Mouse (Mus musculus): ENCODE measurements around the gene Ndufv1.
"Not testable (repeated sequence)": the region's sequence is repeated elsewhere in the genome, so short reads cannot be mapped to it uniquely, and the experiment has no call there.

Ndufv1 gene

DNA sequence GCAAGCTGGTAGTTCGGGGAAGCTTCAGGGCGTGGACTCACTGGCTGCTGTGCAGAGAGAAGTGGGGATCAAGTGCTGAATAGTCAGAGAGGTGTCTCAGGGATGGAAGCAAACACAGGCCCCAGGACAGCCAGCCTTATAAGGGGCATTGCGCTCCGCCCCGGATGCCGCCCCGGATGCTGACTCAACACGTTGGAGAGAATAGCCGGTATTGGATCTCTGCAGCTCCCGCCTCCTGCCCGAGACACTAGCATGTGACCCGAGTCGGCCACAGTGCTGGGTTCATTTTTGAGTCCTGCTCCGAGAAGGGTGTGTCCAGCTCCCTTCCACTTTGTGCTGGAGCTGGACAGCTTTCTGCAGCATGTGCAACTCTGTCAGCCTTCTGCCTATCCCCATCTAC, 29.5 kb upstream of the Ndufv1 start:
- peak; percentile 51 for DNase-seq (ENCODE audit: low spot score)

DNA sequence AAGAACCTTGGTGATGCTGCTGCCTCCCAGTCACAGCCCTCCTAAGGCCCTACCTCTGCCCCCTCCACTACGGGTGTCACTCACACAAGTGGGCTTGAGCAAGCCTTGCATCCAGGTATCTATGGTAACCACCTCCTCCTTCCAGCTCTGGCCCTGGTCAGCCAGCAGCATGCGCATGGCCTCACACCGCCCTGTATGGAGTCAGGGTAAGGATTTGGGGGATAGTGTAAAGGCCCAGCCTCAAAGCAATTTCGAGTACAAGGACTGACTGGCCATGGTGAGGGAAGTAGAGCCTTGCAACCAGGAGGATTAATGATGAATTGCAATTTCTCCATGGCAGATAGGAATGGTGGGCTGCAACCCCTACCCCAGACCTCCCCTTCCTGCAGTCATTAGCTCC, 28.9 kb upstream of the Ndufv1 start:
- DNase-seq (ENCODE audit: low spot score): not testable (repeated sequence)

DNA sequence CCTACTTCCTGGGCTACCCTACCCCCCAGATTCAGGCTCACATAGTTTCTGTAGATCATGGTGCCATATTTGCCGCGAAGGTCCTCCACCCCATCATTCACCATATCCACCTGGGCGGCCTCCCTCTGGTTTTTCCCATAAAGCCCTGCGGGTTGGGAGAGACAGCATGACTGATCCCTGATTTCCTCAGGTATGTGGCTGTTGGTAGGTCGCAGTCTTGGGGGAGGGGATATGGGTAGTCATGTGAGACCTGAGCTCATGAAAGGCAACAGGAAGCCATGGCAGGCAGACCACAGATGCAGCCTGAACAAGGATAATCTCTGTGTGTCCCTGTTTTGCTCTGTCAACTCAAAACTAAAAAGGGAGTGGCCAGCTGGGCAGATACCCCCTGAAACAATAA, 28.3 kb upstream of the Ndufv1 start:
- DNase-seq (ENCODE audit: low spot score): not testable (repeated sequence)

DNA sequence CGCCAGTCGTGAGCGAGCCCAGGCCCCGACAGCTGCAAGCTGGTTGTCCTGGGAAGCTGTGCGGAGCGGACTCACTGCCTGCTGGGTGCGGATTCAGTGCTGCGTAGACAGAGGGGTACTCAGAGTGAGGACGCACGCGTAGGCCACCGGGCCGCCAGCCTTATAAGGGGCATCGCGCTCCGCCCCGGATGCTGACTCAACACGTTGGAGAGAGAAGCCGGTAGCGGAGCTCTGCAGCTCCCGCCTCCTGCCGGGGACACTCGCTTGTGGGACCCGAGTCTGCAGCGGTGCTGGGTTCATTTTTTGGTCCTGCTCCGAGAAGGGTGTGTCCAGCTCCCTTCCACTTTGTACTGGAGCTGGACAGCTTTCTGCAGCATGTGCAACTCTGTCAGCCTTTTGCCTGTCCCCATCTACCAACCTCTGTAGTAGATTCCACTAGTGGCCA, 25.2 kb upstream of the Ndufv1 start, which contains the start of gene Gstp1:
Gene Gstp1, minus strand, starts transcription at position 198 of the 445 bp plus-strand sequence.
- peak; percentile 92 for DNase-seq (ENCODE audit: low spot score)

DNA sequence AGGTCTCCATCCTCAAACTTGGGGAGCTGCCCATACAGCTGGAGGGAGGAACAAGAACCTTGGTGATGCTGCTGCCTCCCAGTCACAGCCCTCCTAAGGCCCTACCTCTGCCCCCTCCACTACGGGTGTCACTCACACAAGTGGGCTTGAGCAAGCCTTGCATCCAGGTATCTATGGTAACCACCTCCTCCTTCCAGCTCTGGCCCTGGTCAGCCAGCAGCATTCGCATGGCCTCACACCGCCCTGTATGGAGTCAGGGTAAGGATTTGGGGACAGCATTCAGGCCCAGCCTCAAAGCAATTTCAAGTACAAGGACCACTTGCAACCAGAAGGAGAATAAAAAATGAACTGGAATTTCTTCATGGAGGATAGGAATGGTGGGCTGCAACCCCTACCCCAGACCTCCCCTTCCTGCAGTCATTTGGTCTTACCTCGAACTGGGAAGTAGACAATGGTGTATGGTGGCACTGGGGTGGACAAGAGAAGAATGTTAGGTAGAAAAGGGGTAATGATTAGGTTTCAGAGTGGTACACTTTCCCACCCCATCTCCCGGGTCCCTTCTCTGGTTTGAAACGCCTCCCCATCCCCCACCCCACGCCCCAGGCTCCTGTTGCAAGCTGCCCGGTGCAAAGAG, 24.7 kb upstream of the Ndufv1 start:
- not testable (repeated sequence) for DNase-seq (ENCODE audit: low spot score)

DNA sequence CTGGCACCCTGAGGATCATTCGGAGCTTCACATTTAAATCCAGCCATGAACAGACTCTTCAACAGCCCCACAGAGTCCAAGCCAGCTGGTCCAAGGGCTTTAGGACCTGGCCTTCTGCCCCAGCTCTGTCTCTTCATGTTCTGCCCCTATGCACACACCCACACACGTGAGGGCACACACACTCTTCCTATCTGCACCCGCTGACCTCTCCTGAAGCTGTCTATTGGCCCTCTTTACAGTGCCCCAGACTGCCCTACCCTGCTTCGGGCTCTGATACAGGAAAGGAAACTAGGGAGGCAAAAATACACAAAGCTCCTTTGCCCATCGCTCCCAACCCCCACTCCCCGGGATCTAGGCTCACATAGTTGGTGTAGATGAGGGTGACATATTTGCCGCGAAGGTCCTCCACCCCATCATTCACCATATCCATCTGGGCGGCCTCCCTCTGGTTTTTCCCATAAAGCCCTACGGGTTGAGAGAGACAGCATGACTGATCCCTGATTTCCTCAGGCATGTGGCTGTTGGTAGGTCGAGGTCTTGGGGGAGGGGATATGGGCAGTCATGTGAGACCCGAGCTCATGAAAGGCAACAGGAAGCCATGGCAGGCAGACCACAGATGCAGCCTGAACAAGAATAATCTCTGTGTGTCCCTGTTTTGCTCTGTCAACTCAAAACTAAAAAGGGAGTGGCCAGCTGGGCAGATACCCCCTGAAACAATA, 23.9 kb upstream of the Ndufv1 start:
- DNase-seq (ENCODE audit: low spot score): no peak

DNA sequence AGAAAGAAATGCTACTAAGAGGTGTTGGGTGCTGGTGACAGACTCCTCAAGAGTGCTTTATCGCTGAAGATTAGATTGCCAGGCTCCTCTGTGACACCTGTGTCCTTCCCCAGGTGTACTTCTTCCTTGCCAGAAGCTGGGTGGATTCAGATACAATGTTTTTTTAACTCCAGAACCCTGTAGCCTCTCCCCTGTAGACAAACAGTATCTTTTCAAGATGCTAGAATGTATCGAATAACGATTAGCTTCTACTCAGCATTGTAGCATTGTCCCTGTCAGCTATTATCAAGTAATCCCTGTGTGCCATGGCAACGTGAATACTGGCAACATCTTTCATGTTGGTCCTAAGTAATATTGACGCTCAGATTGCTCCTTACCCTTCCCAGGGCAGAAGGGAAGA, 21.1 kb upstream of the Ndufv1 start:
- no peak for DNase-seq (ENCODE audit: low spot score)

DNA sequence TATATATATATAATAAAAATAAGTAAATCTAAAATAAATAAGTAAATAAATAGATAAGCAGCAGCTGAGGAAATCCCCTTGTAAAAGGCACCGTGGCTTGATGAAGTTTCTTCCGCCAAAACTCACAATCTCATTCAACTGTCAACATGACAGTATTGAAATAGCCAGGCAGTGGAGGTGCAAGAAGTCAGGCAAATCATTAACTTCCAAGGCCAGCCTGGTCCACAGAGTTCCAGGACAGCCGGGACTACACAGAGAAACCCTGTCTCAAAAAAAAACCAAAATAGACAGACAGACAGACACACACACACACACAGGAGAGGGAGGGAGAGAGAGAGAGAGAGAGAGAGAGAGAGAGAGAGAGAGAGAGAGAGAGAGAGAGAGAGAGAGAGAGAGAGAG, 20.7 kb upstream of the Ndufv1 start:
- DNase-seq (ENCODE audit: low spot score): no peak

DNA sequence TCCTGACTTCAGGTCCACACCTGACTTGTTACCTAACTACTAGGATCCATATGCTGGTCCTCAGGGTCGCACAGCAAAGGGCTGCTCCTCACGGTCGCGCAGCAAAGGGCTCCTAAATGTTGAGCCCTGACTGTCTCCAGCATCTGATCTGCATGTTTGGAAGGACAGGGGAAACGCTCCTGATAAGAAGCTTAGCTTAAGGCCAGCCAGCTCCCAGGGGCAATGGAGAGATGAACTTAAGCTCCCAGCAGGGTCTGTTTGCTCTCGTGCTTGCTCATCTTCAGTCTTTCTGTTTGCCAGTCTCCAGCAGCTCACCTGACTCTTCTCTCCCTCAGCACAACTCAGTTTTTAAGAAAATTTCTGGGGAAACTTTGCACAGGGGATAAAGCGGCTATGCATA, 20.1 kb upstream of the Ndufv1 start:
- no peak for DNase-seq (ENCODE audit: low spot score)

DNA sequence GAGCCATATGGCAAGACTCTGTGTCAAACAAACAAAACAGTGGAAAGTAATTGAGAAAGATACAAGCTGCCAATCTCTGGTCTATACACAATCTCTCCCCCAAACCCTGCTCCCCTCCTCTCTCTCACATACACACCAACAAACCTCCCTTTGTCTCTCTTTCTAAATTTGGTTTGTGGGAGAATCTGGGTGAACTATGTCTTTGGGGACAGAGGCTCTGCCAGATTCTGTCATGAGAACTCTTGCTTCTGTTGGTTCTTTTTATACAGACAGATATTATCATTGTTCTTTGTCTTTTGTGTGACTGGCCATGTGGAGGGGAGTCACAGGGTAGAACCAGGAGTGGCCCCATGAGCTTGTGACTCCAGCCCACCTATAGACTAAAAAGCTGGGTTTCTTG, 15.0 kb upstream of the Ndufv1 start:
- DNase-seq (ENCODE audit: low spot score): no peak

DNA sequence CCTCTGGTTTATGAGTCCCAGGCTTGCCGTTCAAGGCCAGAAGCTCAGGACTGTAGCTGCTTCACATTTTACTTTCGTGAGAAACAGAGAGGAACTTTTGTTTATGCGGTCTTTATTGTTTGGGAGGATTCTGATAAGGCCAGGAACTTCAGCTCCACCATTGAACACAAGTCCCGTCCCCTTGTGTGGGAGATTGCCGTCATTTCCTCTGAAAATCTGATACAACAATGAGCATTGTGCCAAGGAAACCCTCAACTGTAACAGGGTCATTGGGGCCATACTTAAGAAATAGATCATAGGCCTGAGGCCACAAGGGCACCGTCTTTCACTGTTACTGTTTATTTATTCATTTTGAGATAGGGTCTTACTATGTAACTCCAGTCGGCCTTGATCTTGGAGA, 10.6 kb upstream of the Ndufv1 start:
- DNase-seq (ENCODE audit: low spot score): peak; percentile 43

DNA sequence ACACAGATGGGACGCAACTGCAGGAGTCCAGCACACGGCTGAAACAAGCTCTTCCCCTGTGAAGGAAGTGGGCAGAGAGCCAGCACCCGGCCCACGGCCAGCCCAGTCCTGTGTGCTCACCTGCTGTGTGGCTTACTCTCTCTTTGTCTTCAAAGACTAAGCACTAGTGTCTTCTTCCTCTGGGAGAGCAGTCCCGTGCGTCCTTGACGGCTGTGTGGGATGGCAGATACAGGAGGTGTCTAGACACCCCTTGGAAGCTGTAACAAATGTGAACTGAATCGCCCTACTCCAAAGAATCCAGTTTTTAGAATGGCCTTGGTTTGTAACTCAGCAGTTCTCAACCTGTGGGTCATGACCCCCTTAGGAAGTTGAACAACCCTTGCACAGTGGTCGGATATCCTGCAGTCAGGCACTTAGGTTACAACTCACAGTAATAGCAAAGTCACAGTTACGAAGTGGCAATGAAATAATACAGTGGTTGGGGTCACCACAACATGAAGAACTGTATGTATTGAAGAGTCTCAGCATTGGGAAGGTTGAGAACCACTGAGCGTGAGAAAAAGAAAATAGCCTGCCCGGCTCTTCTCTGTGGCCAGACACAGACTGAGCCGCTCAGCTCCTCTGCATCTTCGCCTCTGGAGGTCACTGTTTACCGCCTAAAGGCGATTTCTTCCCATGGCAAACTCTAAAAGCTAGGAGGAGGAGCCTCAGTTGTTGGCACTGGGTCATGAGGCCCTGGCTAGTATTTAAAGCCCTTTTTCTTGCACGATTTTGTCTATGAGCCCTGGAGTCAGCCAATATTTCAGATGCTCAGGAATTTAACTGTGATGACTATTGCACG, 6.4 kb upstream of the Ndufv1 start:
- peak; percentile 90 for DNase-seq (ENCODE audit: low spot score)

DNA sequence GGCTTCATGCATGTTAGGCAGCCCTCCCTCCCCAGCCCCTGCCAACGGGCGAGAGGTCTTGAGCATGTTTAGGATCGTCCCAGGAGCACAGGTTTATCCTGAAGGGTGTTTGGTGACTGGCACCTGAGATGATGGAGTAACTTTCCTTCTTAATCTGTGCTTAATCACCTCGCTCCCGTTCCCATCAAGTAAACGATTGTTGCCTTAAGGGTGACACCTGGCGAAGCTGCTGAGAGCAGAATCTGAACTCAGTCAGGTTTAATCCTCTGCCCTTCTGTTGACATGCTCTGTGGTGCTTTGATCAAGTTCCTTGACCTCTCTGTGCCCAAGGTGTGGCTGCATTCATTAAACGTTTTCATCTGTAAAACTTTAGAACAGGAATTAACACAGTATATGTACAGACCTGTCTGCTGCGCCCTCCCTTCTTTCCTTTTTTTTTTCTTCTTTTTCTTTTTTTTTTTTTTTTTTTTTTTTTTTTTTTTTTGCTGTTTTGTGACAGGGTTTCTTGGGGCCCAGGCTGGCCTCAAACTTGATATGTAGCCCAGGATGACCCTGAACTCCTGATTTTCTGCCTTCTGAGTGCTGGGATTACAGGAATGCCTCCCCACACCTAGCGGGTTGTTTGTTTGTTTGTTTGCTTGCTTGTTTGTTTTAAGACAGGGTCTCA, 5.4 kb upstream of the Ndufv1 start:
- DNase-seq (ENCODE audit: low spot score): no peak

DNA sequence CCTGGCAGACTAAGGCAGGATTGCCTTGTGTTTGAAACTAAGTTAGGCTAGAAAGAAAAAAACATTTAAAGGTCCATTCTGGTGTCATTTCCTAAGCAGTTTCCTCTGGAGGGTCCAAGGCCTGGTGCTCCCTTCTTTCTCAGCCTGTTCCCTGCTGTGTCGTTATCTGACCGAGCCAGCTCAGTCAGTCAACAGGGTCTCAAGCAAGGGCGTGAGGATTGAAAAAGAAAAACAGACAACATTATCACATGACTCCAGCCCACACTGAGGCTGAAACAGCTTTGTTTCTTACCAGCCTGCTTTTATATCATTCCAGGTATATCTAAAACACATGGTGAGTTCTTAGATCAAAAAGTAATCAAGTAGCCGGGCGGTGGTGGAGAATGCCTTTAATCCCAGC, 3.0 kb upstream of the Ndufv1 start:
- no peak for DNase-seq (ENCODE audit: low spot score)

DNA sequence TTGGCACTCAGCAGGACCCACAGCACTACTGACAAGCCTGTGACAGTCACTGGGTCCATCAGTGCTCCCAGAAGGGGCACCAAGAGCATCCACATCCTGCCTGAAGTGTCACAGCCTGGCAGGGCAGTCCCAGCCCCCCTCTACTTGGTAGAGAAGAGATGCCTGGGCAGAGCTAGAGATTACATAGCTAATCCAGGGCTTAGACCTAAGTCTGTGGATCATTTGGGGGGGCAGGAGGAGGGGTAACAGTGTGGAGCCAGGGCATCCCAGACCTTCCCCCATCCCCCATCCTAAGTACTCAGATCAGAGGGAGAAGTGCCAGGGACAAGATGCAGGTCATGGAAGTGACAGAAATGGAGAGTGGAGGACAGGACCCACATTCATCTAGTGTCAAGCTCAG, 2.2 kb upstream of the Ndufv1 start:
- no peak for DNase-seq (ENCODE audit: low spot score)

DNA sequence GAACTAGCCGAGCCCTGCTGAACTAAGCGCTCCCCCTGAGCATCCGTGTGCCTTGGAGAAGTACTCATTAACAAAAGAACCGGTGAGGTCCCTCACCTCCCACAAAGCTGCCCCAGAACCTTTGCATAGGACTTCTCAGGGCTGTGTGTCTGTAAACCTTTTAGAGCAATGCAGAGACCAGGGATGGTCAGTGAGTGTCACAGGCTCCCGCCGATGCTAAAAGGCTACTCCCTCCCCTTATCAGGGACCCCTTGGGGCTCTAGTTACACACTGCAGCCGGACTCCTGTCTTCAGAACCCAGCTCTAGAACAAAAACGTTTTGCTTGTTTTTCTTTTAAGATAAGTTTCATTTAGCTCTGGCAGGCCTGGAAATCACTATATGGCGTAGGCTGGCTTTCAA, 460 bp upstream of the Ndufv1 start:
- DNase-seq (ENCODE audit: low spot score): no peak

DNA sequence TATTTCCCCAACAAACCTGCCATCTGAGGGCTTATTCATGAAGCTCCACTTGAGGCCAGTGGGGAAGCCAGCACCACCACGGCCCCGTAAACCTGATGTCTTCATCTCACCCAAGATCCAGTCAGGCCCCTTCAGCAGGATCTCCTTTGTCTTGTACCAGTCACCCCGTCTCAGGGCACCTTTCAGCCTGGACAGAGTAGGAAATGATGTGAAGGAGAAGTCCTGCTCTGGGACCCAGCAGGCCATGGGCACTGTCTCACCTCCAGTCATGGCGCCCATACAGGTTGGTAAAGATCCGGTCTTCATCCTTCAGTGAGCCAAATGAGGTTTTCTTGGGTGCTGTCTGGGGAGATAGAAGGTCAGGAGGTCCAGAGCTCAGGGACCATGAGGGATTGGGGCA, 1.5 kb downstream of the Ndufv1 start:
- DNase-seq (ENCODE audit: low spot score): no peak

DNA sequence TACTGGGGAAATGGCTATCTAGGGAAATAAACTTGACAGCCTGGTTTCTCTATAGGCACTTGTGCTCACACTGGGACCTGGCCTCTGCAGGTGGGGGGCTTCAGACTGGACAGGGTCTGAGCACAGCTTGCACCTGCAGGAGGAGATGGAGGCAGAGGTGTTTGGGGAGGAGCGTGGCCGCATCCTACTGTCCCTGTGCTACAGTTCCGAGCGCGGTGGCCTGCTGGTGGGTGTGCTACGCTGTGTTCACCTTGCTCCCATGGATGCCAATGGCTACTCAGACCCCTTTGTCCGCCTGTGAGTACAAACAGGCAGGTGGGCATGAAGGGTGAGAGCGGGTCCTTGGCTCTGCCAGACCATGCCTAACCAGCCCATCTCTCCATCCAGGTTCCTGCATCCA, 6.6 kb downstream of the Ndufv1 start:
- DNase-seq (ENCODE audit: low spot score): no peak

DNA sequence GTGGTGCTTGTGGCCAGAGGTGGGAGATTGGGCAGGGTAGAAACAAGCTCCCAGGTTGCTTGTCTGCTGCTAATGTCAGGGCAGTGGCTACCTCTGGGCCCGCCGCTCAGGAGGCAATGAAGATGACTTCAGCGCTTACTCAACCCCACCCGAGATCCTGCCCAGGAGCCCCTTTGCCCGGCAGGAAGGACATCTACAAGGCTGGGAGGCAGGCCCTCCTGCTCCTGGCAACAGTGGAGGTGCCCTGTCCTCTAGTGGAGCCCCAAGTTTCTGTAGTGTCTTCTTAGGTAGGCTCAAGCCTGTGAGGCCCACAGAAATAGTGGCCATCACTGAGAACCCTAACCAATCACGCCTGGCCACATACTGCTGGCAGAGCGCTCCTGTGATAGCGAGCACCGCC, 7.5 kb downstream of the Ndufv1 start:
- DNase-seq (ENCODE audit: low spot score): no peak

DNA sequence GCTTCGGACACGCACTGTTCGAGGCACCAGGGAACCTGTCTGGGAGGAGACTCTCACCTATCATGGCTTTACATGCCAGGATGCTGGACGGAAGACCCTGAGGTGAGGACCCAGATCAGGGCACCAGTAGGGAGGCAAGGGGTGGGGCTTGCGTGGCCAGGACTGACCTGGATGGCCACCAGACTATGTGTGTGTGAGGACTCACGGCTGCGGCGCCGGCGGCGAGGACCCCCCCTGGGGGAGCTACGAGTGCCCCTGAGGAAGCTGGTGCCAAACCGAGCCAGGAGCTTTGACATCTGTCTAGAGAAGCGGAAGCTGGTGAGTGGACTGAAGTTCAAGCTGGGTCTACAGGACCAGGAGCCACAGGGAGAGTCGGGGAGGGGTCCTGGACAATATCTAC, 8.3 kb downstream of the Ndufv1 start:
- no peak for DNase-seq (ENCODE audit: low spot score)

DNA sequence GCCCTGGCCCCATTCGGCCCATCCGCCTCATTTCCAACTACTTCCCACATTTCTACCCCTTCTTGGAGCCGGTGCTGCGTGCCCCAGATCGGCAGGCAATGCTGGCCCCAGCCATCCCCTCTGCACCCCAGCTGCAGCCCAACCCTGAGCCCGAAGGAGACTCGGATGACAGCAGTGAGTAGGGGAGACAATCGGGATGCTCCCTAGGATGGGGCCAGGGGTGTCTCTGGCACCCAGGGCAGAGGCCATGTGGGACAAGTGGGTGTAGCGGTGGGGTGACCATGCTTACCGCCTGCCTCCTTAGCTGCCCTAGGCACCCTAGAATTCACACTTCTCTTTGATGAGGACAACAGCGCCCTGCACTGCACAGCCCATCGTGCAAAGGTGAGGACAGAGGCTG, 9.0 kb downstream of the Ndufv1 start:
- no peak for DNase-seq (ENCODE audit: low spot score)

DNA sequence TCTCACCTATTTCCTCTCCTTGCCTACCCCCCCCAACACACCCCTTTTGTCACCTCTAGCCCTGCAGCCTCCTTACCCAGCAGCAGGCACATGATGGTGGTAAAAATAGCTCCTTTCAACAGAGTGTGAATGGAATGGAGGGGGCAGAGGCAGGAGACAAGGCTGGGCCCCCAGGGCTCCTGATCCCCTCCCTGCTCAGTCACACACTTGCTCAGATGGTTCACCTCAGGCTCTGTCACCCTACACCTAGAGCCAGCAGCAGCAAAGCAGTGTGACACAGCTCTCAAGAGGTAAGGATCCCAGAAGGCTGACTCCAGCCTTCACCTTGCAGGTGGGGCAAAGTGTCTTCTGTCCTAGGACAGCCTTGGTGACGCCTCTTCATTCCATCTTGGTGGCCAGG, 9.5 kb downstream of the Ndufv1 start, which contains the start of gene Doc2g:
Gene Doc2g, plus strand, starts transcription at position 202 of the 400 bp plus-strand sequence.
- no peak for DNase-seq (ENCODE audit: low spot score)
